Mouse (Mus musculus): ENCODE results near the gene Fitm2.

DNA sequence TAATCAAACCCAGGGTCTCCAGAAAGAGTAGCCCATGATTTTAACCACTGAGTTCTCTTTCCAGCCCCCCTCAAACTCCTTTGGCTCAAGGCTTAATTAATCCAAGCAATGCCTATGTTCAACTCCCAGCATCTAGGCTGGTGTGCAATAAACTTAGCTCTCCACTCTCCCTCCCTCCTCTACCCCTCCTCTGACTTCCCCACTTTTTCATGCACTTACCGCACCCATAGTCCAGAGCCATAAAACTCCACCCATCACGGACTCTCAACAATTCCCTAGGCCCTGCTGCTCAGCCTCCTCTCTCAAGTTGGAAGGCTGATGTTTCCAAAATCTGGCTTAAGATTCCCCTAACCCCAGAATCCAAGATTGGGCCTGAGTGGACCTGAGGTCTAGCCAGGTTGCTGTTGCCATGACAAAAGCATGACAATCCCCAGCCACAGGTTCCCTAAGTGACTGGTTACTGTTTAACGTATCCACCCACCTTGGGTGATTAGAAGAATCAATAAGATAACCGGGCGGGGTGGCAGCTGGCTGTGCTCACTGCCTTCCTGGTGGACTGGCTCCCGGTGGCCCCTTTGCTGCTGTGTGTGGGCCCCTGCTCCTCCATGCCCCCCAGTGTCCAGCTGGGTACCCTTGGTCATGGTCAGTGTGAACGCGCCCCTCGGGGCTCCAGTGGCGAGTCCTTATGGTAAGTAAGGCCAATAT, 34.0 kb upstream of the Fitm2 start, which contains the start of gene Hnf4a:
- TF ChIP-seq CTCF (IDR thresholded peaks at IDR 0.05; ENCODE audit: borderline replicate concordance, extremely low read depth, insufficient read depth, insufficient read length) (no peak), POLR2A (IDR thresholded peaks at IDR 0.05; ENCODE audit: borderline replicate concordance, extremely low read depth, insufficient read depth, insufficient read length, poor library complexity, severe bottlenecking) (no peak)

Data from brain, embryonic 14.5 days (tissue).